In genomic region chr16:57577519-57577918, GRCm38 (mm10) we compare ENCODE assay signal across 16 mouse cellular contexts. TPM values are rescaled to one million over a fixed set of nuclear protein-coding genes. Genes with fewer than 3 reads are reported as not detected.
DNase-seq lines count a peak whose midpoint lies in the region; ATAC-seq and TF ChIP-seq lines count a peak whose summit lies in the region.
"Had no signal": no experiment of that assay in that cellular context is flagged by ENCODE, and none has a peak within 500 bp of the region (broad histone marks: within the 10 kb centered on the region; RNA-seq: fewer than 3 reads in every experiment).

No protein-coding gene starts in this region.

- no peak overlapping the region for H3K27ac ChIP-seq in left cerebral cortex, adult 2 months
- H3K27ac ChIP-seq: embryonic facial prominence, embryonic 10.5 days; limb, embryonic 12.5 days had no signal

- peak; percentile 53; the same call in 1 of the 2 replicates for ATAC-seq in neutrophil, adult 5-6 weeks (ENCODE audit: extremely low read depth, insufficient number of reproducible peaks, low FRiP score, poor library complexity, severe bottlenecking)

- H3K4me3 ChIP-seq in left cerebral cortex, adult 2 months = no peak overlapping the region
- H3K4me3 ChIP-seq: embryonic facial prominence, embryonic 10.5 days; limb, embryonic 12.5 days had no signal

- peak; percentile 8 for DNase-seq in embryo, embryonic 11 days
- no peak for DNase-seq in embryo, embryonic 10.5 days (ENCODE audit: low spot score)
- no peak for DNase-seq in left cerebral cortex, adult 2 months (ENCODE audit: extremely low spot score in 1 of 2, low spot score in 2 of 2)
- no peak for DNase-seq in left cerebral cortex, postnatal 14 days (ENCODE audit: low spot score in 2 of 2)
- peak; percentile 54 for DNase-seq in NIH3T3 (ENCODE audit: low read depth)
- no peak for DNase-seq in spleen, postnatal 10 days (ENCODE audit: low spot score in 2 of 2)
- DNase-seq in cerebellum, adult 8-10 months = no peak
- DNase-seq: cerebellum, adult 9-11 months; heart, postnatal 10 days; kidney, postnatal 36 days; layer of hippocampus, postnatal 36 days; right cerebral cortex, postnatal 14 days; thymus, postnatal 4 days had no signal

- TF ChIP-seq CTCF in left cerebral cortex, adult 2 months (IDR thresholded peaks at IDR 0.05) = peak; percentile 46

- intact Hi-C loops in left cerebral cortex, adult 2 months (cut with DNase I) = no loop called here
- intact Hi-C loops in left cerebral cortex, postnatal 14 days (cut with DNase I) = no loop called here

RNA-seq across cellular contexts. Expression of gene Cmss1, which starts 29.1 kb away (rescaled TPM):
- 10 to 100 TPM; 20.1 to 22.0 TPM for total RNA-seq in left cerebral cortex, adult 2 months (2021)
- total RNA-seq in left cerebral cortex, postnatal 14 days (2021) = 10 to 100 TPM; 14.2 to 17.0 TPM
- 2.6 and 9.6 TPM in 2 replicates for total RNA-seq in neutrophil, adult 5-6 weeks (2017)

Comparison
In these comparisons a context has a peak if more than half of its experiments do, and no peak if none do; other contexts are left out.
1. DNase-seq: peak in embryo, embryonic 11 days (single experiment) and NIH3T3 (single experiment); none in embryo, embryonic 10.5 days (single experiment), left cerebral cortex, adult 2 months (0 of 2), left cerebral cortex, postnatal 14 days (0 of 2), spleen, postnatal 10 days (0 of 2) and cerebellum, adult 8-10 months (single experiment).